Comparison of ENCODE assay signal across 17 mouse cellular contexts in the genomic region with DNA sequence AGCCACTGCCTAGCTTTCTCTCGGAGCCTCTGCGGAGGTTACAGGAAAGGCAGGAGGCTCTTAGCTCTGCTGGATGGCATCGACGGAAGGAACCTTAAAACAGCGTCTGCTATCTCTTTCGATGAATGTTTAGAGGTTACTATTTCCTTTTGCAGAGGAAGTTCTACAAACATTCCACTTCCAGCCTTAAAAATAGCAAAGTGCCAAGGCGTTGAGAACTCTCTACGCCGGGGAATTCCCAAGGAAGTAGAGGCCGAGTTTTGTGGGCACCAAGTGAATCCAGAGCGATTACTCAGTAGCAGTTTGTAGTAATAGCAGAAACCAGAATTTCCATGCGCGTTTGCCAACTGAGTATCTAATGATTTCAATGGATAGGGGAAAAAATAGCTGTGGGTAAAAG. TPM values are rescaled to one million over a fixed set of nuclear protein-coding genes. Genes with fewer than 3 reads are reported as not detected.
DNase-seq lines count a peak whose midpoint lies in the region; ATAC-seq and TF ChIP-seq lines count a peak whose summit lies in the region.
"Had no signal": no experiment of that assay in that cellular context is flagged by ENCODE, and none has a peak within 500 bp of the region (broad histone marks: within the 10 kb centered on the region; RNA-seq: fewer than 3 reads in every experiment).

No protein-coding gene starts in this region.

- no peak overlapping the region for H3K4me3 ChIP-seq in kidney, embryonic 14.5 days (ENCODE audit: low read length)
- H3K4me3 ChIP-seq in C2C12 (ENCODE audit: insufficient read depth, poor library complexity, severe bottlenecking), result no peak overlapping the region
- no peak overlapping the region for H3K4me3 ChIP-seq in lung, embryonic 14.5 days (ENCODE audit: low read depth, low read length)
- no peak overlapping the region for H3K4me3 ChIP-seq in forebrain, embryonic 14.5 days (ENCODE audit: low read depth, low read length)
- H3K4me3 ChIP-seq in forebrain, embryonic 16.5 days (replicated peaks; ENCODE audit: low read length), result no peak overlapping the region
- H3K4me3 ChIP-seq: embryonic facial prominence, embryonic 15.5 days; midbrain, embryonic 12.5 days; neural tube, embryonic 12.5 days had no signal

- H3K9me3 ChIP-seq in kidney, embryonic 14.5 days (ENCODE audit: control insufficient read depth, low read length), result peaks cover 2% of the 10 kb centered on the region; the same call in 1 of the 2 replicates
- H3K9me3 ChIP-seq in lung, embryonic 14.5 days (ENCODE audit: low read depth, low read length), result no peaks in the 10 kb centered on the region
- H3K9me3 ChIP-seq in forebrain, embryonic 14.5 days (replicated peaks; ENCODE audit: control insufficient read depth, low read length), result 0 out of 2 replicates have a peak, but pooled peaks cover 2% of the 10 kb centered on the region
- 0 out of 2 replicates have a peak, but pooled peaks cover under 1% of the 10 kb centered on the region for H3K9me3 ChIP-seq in forebrain, embryonic 16.5 days (ENCODE audit: control insufficient read depth, low read length)
- H3K9me3 ChIP-seq: embryonic facial prominence, embryonic 15.5 days; midbrain, embryonic 12.5 days; neural tube, embryonic 12.5 days had no signal

- DNase-seq in kidney, adult 9 months, result peak; percentile 28
- peak; percentile 82 for DNase-seq in NIH3T3 (ENCODE audit: low read depth)
- DNase-seq in lung, embryonic 14.5 days, result peak; percentile 58
- DNase-seq in layer of hippocampus, adult 8-10 months (ENCODE audit: low spot score in 2 of 2), result no peak
- DNase-seq in forebrain, embryonic 14.5 days (ENCODE audit: low spot score), result no peak
- DNase-seq: cerebellum, postnatal 25 days had no signal

- H3K27ac ChIP-seq in kidney, embryonic 14.5 days (ENCODE audit: low read depth, low read length), result no peak overlapping the region
- H3K27ac ChIP-seq in lung, embryonic 14.5 days (ENCODE audit: low read depth), result no peak overlapping the region
- H3K27ac ChIP-seq in forebrain, embryonic 14.5 days (ENCODE audit: low read depth, low read length), result no peak overlapping the region
- H3K27ac ChIP-seq in forebrain, embryonic 16.5 days (ENCODE audit: low read length), result no peak overlapping the region
- H3K27ac ChIP-seq: embryonic facial prominence, embryonic 15.5 days; midbrain, embryonic 12.5 days; neural tube, embryonic 12.5 days had no signal

- H3ac ChIP-seq in C2C12 (ENCODE audit: control insufficient read depth, insufficient read length, low read depth), result no peak overlapping the region

- no peak overlapping the region for H3K9ac ChIP-seq in kidney, embryonic 14.5 days (ENCODE audit: low read depth, low read length)
- no peak overlapping the region for H3K9ac ChIP-seq in lung, embryonic 14.5 days
- no peak overlapping the region for H3K9ac ChIP-seq in forebrain, embryonic 14.5 days (ENCODE audit: low read length)
- no peak overlapping the region for H3K9ac ChIP-seq in forebrain, embryonic 16.5 days (replicated peaks; ENCODE audit: low read depth, low read length)
- H3K9ac ChIP-seq: embryonic facial prominence, embryonic 15.5 days; midbrain, embryonic 12.5 days; neural tube, embryonic 12.5 days had no signal

- no peaks in the 10 kb centered on the region for H3K79me2 ChIP-seq in C2C12 (ENCODE audit: control insufficient read depth, insufficient read depth)

- no peaks in the 10 kb centered on the region for H3K36me3 ChIP-seq in kidney, embryonic 14.5 days (ENCODE audit: control insufficient read depth, insufficient read depth, low read length)
- H3K36me3 ChIP-seq in C2C12 (ENCODE audit: control insufficient read depth, insufficient read depth), result no peaks in the 10 kb centered on the region
- H3K36me3 ChIP-seq in lung, embryonic 14.5 days (ENCODE audit: insufficient read depth), result no peaks in the 10 kb centered on the region
- no peaks in the 10 kb centered on the region for H3K36me3 ChIP-seq in forebrain, embryonic 14.5 days (ENCODE audit: control insufficient read depth, insufficient read depth, low read length)
- no peaks in the 10 kb centered on the region for H3K36me3 ChIP-seq in forebrain, embryonic 16.5 days (ENCODE audit: control insufficient read depth, insufficient read depth)
- H3K36me3 ChIP-seq: embryonic facial prominence, embryonic 15.5 days; midbrain, embryonic 12.5 days; neural tube, embryonic 12.5 days had no signal

- 91% methylated on average over 13 of the region's 13 CpGs for WGBS in kidney, embryonic 14.5 days
- 73% methylated on average over 13 of the region's 13 CpGs for WGBS in lung, embryonic 14.5 days
- 95% methylated on average over 13 of the region's 13 CpGs for WGBS in forebrain, embryonic 14.5 days
- 92% methylated on average over 13 of the region's 13 CpGs for WGBS in forebrain, embryonic 16.5 days

- no peak overlapping the region for H3K4me2 ChIP-seq in kidney, embryonic 14.5 days (replicated peaks; ENCODE audit: low read depth, low read length)
- no peak overlapping the region for H3K4me2 ChIP-seq in lung, embryonic 14.5 days
- no peak overlapping the region for H3K4me2 ChIP-seq in forebrain, embryonic 14.5 days (ENCODE audit: low read length)
- H3K4me2 ChIP-seq in forebrain, embryonic 16.5 days (ENCODE audit: low read length), result no peak overlapping the region
- H3K4me2 ChIP-seq: embryonic facial prominence, embryonic 15.5 days; midbrain, embryonic 12.5 days; neural tube, embryonic 12.5 days had no signal

- no peak for ATAC-seq in kidney, embryonic 14.5 days (ENCODE audit: low FRiP score, low TSS enrichment)
- ATAC-seq in lung, embryonic 14.5 days (ENCODE audit: insufficient read depth), result no peak
- no peak for ATAC-seq in forebrain, embryonic 14.5 days
- no peak for ATAC-seq in forebrain, embryonic 16.5 days
- ATAC-seq: activated CD4-positive, CD25-positive, alpha-beta regulatory T cell, adult 4 months; inflammation-experienced regulatory T-cells, adult 6 months had no signal

- H3K27me3 ChIP-seq in kidney, embryonic 14.5 days (ENCODE audit: control insufficient read depth, insufficient read depth, low read length), result no peaks in the 10 kb centered on the region
- no peaks in the 10 kb centered on the region for H3K27me3 ChIP-seq in C2C12 (ENCODE audit: control insufficient read depth, insufficient read depth, insufficient read length)
- H3K27me3 ChIP-seq in lung, embryonic 14.5 days (ENCODE audit: insufficient read depth, low read length), result no peaks in the 10 kb centered on the region
- H3K27me3 ChIP-seq in forebrain, embryonic 14.5 days (replicated peaks; ENCODE audit: control insufficient read depth, insufficient read depth, low read length), result no peaks in the 10 kb centered on the region
- H3K27me3 ChIP-seq in forebrain, embryonic 16.5 days (replicated peaks; ENCODE audit: control insufficient read depth, insufficient read depth, low read length), result no peaks in the 10 kb centered on the region
- H3K27me3 ChIP-seq: embryonic facial prominence, embryonic 15.5 days; midbrain, embryonic 12.5 days; neural tube, embryonic 12.5 days had no signal

- no peak for TF ChIP-seq CTCF in C2C12 (IDR thresholded peaks at IDR 0.05; ENCODE audit: control insufficient read depth, insufficient read depth, insufficient read length)
- no peak for TF ChIP-seq CTCF in lung, embryonic 14.5 days (IDR thresholded peaks at IDR 0.05; ENCODE audit: low read depth)

- H3K79me3 ChIP-seq in C2C12 (ENCODE audit: low read depth), result no peaks in the 10 kb centered on the region

- H3K4me1 ChIP-seq in kidney, embryonic 14.5 days (ENCODE audit: control insufficient read depth, insufficient read depth, low read length), result no peaks in the 10 kb centered on the region
- no peaks in the 10 kb centered on the region for H3K4me1 ChIP-seq in lung, embryonic 14.5 days (ENCODE audit: insufficient read depth)
- no peaks in the 10 kb centered on the region for H3K4me1 ChIP-seq in forebrain, embryonic 14.5 days (ENCODE audit: control insufficient read depth, insufficient read depth, low read length)
- no peaks in the 10 kb centered on the region for H3K4me1 ChIP-seq in forebrain, embryonic 16.5 days (replicated peaks; ENCODE audit: control insufficient read depth, insufficient read depth, low read length)
- H3K4me1 ChIP-seq: midbrain, embryonic 12.5 days; neural tube, embryonic 12.5 days had no signal

TF ChIP-seq in C2C12, 6 proteins besides CTCF, POLR2A, EP300 and RAD21:
- TF ChIP-seq MAX (IDR thresholded peaks at IDR 0.05) (peak; percentile 12), FOSL1 (IDR thresholded peaks at IDR 0.05; ENCODE audit: insufficient read depth, low read length, poor library complexity, severe bottlenecking) (peak; percentile 13), CEBPB (IDR thresholded peaks at IDR 0.05; ENCODE audit: low read depth) (no peak)
TF ChIP-seq in C2C12: peak in this region for 2.

RNA-seq across cellular contexts. Expression of a gene that starts 20.8 kb away (rescaled TPM):
- polyA plus RNA-seq in kidney, embryonic 14.5 days (2014; fragmentation: Nextera tagmentation; extraction: Ambion mirVana), result 0.16 TPM in 1 of 2 replicates, not detected in the other
- not detected for polyA plus RNA-seq in C2C12 (2012; fragmentation: generic; extraction: Trizol)
- polyA plus RNA-seq in lung, embryonic 14.5 days (2014; fragmentation: Nextera tagmentation; extraction: Ambion mirVana), result not detected in 2 replicates
- total RNA-seq in layer of hippocampus, adult 8-10 months (2022), result 1 to 10 TPM in 2 of 4 experiments, under 1 TPM in 2; 0.27 to 2.0 (median 1.0) TPM
- 0.31 and 0.37 TPM in 2 replicates for polyA plus RNA-seq in forebrain, embryonic 14.5 days (2014; fragmentation: Nextera tagmentation; extraction: Ambion mirVana)
- 0.14 and 0.33 TPM in 2 replicates for polyA plus RNA-seq in forebrain, embryonic 16.5 days (2015; fragmentation: Nextera tagmentation; extraction: Ambion mirVana)
- total RNA-seq: ES-E14 had no signal
- polyA plus RNA-seq: embryonic facial prominence, embryonic 15.5 days; limb, embryonic 11.5 days; midbrain, embryonic 12.5 days had no signal

RNA-seq across cellular contexts. Expression of a gene that starts 33.5 kb away (rescaled TPM):
- polyA plus RNA-seq in kidney, embryonic 14.5 days (2014; fragmentation: Nextera tagmentation; extraction: Ambion mirVana), result 53.5 and 67.7 TPM in 2 replicates
- 17.9 TPM for polyA plus RNA-seq in C2C12 (2012; fragmentation: generic; extraction: Trizol)
- 73.4 and 79.4 TPM in 2 replicates for polyA plus RNA-seq in lung, embryonic 14.5 days (2014; fragmentation: Nextera tagmentation; extraction: Ambion mirVana)
- under 1 TPM; 0.18 to 0.54 (median 0.46) TPM for total RNA-seq in layer of hippocampus, adult 8-10 months (2022)
- polyA plus RNA-seq in forebrain, embryonic 14.5 days (2014; fragmentation: Nextera tagmentation; extraction: Ambion mirVana), result 36.6 and 44.2 TPM in 2 replicates
- 17.6 and 23.9 TPM in 2 replicates for polyA plus RNA-seq in forebrain, embryonic 16.5 days (2015; fragmentation: Nextera tagmentation; extraction: Ambion mirVana)

RNA-seq across cellular contexts. Expression of a gene that starts 40.4 kb away (rescaled TPM):
- polyA plus RNA-seq in kidney, embryonic 14.5 days (2014; fragmentation: Nextera tagmentation; extraction: Ambion mirVana), result not detected in 2 replicates
- not detected for polyA plus RNA-seq in C2C12 (2012; fragmentation: generic; extraction: Trizol)
- not detected in 2 replicates for polyA plus RNA-seq in lung, embryonic 14.5 days (2014; fragmentation: Nextera tagmentation; extraction: Ambion mirVana)
- under 1 TPM in 2 of 4 experiments, not detected in 2; 0.31 to 0.73 TPM for total RNA-seq in layer of hippocampus, adult 8-10 months (2022)
- polyA plus RNA-seq in forebrain, embryonic 14.5 days (2014; fragmentation: Nextera tagmentation; extraction: Ambion mirVana), result not detected in 2 replicates
- not detected in 2 replicates for polyA plus RNA-seq in forebrain, embryonic 16.5 days (2015; fragmentation: Nextera tagmentation; extraction: Ambion mirVana)
- total RNA-seq: ES-E14; layer of hippocampus, postnatal 10 days had no signal
- polyA plus RNA-seq: activated CD4-positive, CD25-positive, alpha-beta regulatory T cell, adult 4 months; midbrain, embryonic 12.5 days; neural tube, embryonic 12.5 days had no signal

Comparison
In these comparisons a context has a peak if more than half of its experiments do, and no peak if none do; other contexts are left out.
1. DNase-seq: peak in kidney, adult 9 months (single experiment), NIH3T3 (single experiment) and lung, embryonic 14.5 days (single experiment); none in layer of hippocampus, adult 8-10 months (0 of 2) and forebrain, embryonic 14.5 days (single experiment).